Mouse (Mus musculus): ENCODE results near the gene App.

DNA sequence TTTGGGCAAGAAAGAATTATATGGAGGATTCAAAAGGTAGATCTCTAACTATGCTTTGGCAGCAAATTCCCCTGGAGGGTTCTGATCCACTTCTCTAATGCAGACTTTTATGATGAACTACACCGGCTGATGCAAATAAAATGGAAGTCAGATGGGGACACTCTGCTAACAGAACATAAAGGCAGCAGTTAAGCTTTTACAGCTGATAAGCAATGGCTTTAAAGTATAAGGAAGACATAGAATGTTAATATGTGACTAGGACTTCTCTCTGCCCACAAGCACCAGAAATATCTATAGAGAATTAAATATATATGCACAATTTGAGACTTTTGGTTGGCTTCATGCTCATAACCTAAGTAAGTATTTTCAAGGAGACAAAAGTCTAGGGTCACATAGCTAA is 81.4 kb downstream of the App start:
- no peak for TF ChIP-seq TCF12 (IDR thresholded peaks at IDR 0.05; ENCODE audit: insufficient read depth, poor library complexity, severe bottlenecking)
- no peak for TF ChIP-seq POLR2A (IDR thresholded peaks at IDR 0.05; ENCODE audit: insufficient read length, low read depth)
- no peak for TF ChIP-seq MAX (IDR thresholded peaks at IDR 0.05; ENCODE audit: low read depth)
- TF ChIP-seq USF1 (IDR thresholded peaks at IDR 0.05; ENCODE audit: low read depth), result no peak
- TF ChIP-seq E2F4 (IDR thresholded peaks at IDR 0.05; ENCODE audit: insufficient read depth), result no peak
- TF ChIP-seq REST (IDR thresholded peaks at IDR 0.05; ENCODE audit: insufficient read depth, insufficient read length), result no peak

Data from myocyte (in vitro differentiated cells).